9 mouse cellular contexts compared by ENCODE assay signal in genomic region chr13:23583387-23584068, GRCm38 (mm10). TPM values are rescaled to one million over a fixed set of nuclear protein-coding genes. Genes with fewer than 3 reads are reported as not detected.
DNase-seq lines count a peak whose midpoint lies in the region; ATAC-seq lines count a peak whose summit lies in the region.
"Had no signal": no experiment of that assay in that cellular context is flagged by ENCODE, and none has a peak within 500 bp of the region (broad histone marks: within the 10 kb centered on the region; RNA-seq: fewer than 3 reads in every experiment).

No protein-coding gene starts in this region.

- H3K27me3 ChIP-seq in heart, embryonic 15.5 days, result no peaks in the 10 kb centered on the region
- no peaks in the 10 kb centered on the region for H3K27me3 ChIP-seq in limb, embryonic 11.5 days (ENCODE audit: control insufficient read depth, insufficient read depth, low read length)

- ATAC-seq in heart, embryonic 15.5 days (replicated peaks; ENCODE audit: insufficient number of reproducible peaks, insufficient read depth, low FRiP score, low read depth), result no peak
- ATAC-seq in limb, embryonic 11.5 days (ENCODE audit: insufficient number of reproducible peaks, low FRiP score, low TSS enrichment, low read depth), result no peak

- H3K4me1 ChIP-seq in heart, embryonic 15.5 days (replicated peaks), result peaks cover 32% of the 10 kb centered on the region
- H3K4me1 ChIP-seq in limb, embryonic 11.5 days (ENCODE audit: control insufficient read depth, insufficient read depth, low read length), result peaks cover 9% of the 10 kb centered on the region; the same call in 1 of the 2 replicates

- H3K4me2 ChIP-seq in heart, embryonic 15.5 days, result peak overlapping the region; percentile 79; the same call in 1 of the 2 replicates
- H3K4me2 ChIP-seq in limb, embryonic 11.5 days (ENCODE audit: low read depth, severe bottlenecking), result no peak overlapping the region

- no peak for DNase-seq in heart, postnatal 4 days
- peak; percentile 41 for DNase-seq in 3134 (ENCODE audit: extremely low read depth, insufficient read length, low spot score)
- peak; percentile 44 for DNase-seq in embryo, embryonic 10.5 days (ENCODE audit: low spot score)
- DNase-seq in limb, embryonic 11.5 days (ENCODE audit: low spot score), result peak; percentile 32
- DNase-seq in cerebellum, adult 9-11 months, result no peak
- DNase-seq in cerebellum, adult 11 months, result no peak
- no peak for DNase-seq in kidney, postnatal 14 days
- DNase-seq: gastrocnemius, postnatal 36 days had no signal

- no peaks in the 10 kb centered on the region for H3K9me3 ChIP-seq in heart, embryonic 15.5 days (replicated peaks)
- no peaks in the 10 kb centered on the region for H3K9me3 ChIP-seq in limb, embryonic 11.5 days (ENCODE audit: control insufficient read depth, low read length)

- H3K36me3 ChIP-seq in heart, embryonic 15.5 days, result no peaks in the 10 kb centered on the region
- H3K36me3 ChIP-seq in limb, embryonic 11.5 days (ENCODE audit: control insufficient read depth, insufficient read depth, low read length), result no peaks in the 10 kb centered on the region

- no peak overlapping the region for H3K9ac ChIP-seq in heart, embryonic 15.5 days
- peak overlapping the region; percentile 17; the same call in 1 of the 2 replicates for H3K9ac ChIP-seq in limb, embryonic 11.5 days (ENCODE audit: low read length)

- H3K4me3 ChIP-seq in heart, embryonic 15.5 days, result 0 out of 2 replicates have a peak overlapping the region, but pooled peaks have one; percentile 8
- no peak overlapping the region for H3K4me3 ChIP-seq in limb, embryonic 11.5 days (ENCODE audit: low read depth, low read length)

- peak overlapping the region; percentile 79 for H3K27ac ChIP-seq in heart, embryonic 15.5 days
- peak overlapping the region; percentile 98 for H3K27ac ChIP-seq in limb, embryonic 11.5 days (replicated peaks; ENCODE audit: low read depth, low read length)

RNA-seq across cellular contexts. Expression of gene Hist1h4d, which starts 2.1 kb away (rescaled TPM):
- polyA plus RNA-seq in heart, embryonic 15.5 days (2015; fragmentation: Nextera tagmentation; extraction: Ambion mirVana), result 48.2 and 53.2 TPM in 2 replicates
- total RNA-seq in heart, postnatal 4 days (2021), result 100 to 1,000 TPM; 322 to 324 TPM
- 133 and 134 TPM in 2 replicates for polyA plus RNA-seq in limb, embryonic 11.5 days (2014; fragmentation: Nextera tagmentation; extraction: Ambion mirVana)

RNA-seq across cellular contexts. Expression of gene Hist1h3d, which starts 8.0 kb away (rescaled TPM):
- polyA plus RNA-seq in heart, embryonic 15.5 days (2015; fragmentation: Nextera tagmentation; extraction: Ambion mirVana), result 2.0 and 2.2 TPM in 2 replicates
- 10 to 100 TPM; 52.4 to 58.7 TPM for total RNA-seq in heart, postnatal 4 days (2021)
- 12.6 and 13.2 TPM in 2 replicates for polyA plus RNA-seq in limb, embryonic 11.5 days (2014; fragmentation: Nextera tagmentation; extraction: Ambion mirVana)

RNA-seq across cellular contexts. Expression of gene Hist1h2ad, which starts 9.3 kb away (rescaled TPM):
- polyA plus RNA-seq in heart, embryonic 15.5 days (2015; fragmentation: Nextera tagmentation; extraction: Ambion mirVana), result 1.2 and 1.6 TPM in 2 replicates
- 10 to 100 TPM; 62.5 to 79.1 TPM for total RNA-seq in heart, postnatal 4 days (2021)
- polyA plus RNA-seq in limb, embryonic 11.5 days (2014; fragmentation: Nextera tagmentation; extraction: Ambion mirVana), result 2.2 and 3.1 TPM in 2 replicates

RNA-seq across cellular contexts. Expression of gene Hist1h2bf, which starts 9.5 kb away (rescaled TPM):
- polyA plus RNA-seq in heart, embryonic 15.5 days (2015; fragmentation: Nextera tagmentation; extraction: Ambion mirVana), result 0.97 and 1.5 TPM in 2 replicates
- total RNA-seq in heart, postnatal 4 days (2021), result 100 to 1,000 TPM; 278 to 296 TPM
- polyA plus RNA-seq in limb, embryonic 11.5 days (2014; fragmentation: Nextera tagmentation; extraction: Ambion mirVana), result 4.5 and 5.4 TPM in 2 replicates

RNA-seq across cellular contexts. Expression of gene Hist1h2bg, which starts 12.3 kb away (rescaled TPM):
- polyA plus RNA-seq in heart, embryonic 15.5 days (2015; fragmentation: Nextera tagmentation; extraction: Ambion mirVana), result 4.3 and 4.6 TPM in 2 replicates
- total RNA-seq in heart, postnatal 4 days (2021), result 100 to 1,000 TPM; 624 to 645 TPM
- polyA plus RNA-seq in limb, embryonic 11.5 days (2014; fragmentation: Nextera tagmentation; extraction: Ambion mirVana), result 8.2 and 10.0 TPM in 2 replicates

Comparison
In these comparisons a context has a peak if more than half of its experiments do, and no peak if none do; other contexts are left out.
1. DNase-seq: peak in 3134 (single experiment), embryo, embryonic 10.5 days (single experiment) and limb, embryonic 11.5 days (single experiment); none in heart, postnatal 4 days (single experiment), cerebellum, adult 9-11 months (single experiment), cerebellum, adult 11 months (single experiment) and kidney, postnatal 14 days (single experiment).